Mouse (Mus musculus) inflammation-experienced regulatory T-cells, adult 6 months (primary cell): ENCODE results near the gene Ric3. TPM values are rescaled to one million over a fixed set of nuclear protein-coding genes. Genes with fewer than 3 reads are reported as not detected.
A peak's percentile ranks its signal among the peaks of the same experiment; 100 is the strongest.

Experiments
- ATAC-seq: one replicate; pipeline ENCODE4 v1.8.0; 2017
- polyA plus RNA-seq, 3 experiments: library from polyadenylated mRNA; unstranded; fragments of 100-300 nt; shearing (Covaris generic); gene quantifications; one replicate each; pipeline ENCODE4 v1.2.1; 2017

Gene Ric3
- polyA plus RNA-seq, 3 experiments from 2014 or later: not detected

DNA sequence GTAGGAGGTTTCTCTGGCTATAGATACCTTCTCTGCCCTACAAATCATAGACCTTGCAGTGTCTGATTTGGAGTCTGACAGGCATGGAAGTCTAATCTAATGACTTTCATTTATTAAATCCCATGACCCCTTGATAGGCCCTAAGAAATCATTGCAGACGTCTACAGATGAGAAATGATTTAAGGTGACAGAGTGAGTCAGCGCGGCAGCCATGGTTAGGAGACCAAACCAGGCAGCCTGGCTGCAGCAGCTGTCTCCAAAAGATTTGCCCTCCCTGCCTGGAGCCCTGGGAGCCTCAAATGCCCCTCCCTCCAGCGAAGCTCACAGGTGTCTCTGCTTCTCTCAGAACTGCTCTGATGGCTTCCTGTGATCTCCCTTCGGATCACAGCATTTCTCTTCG lies 87.0 kb downstream of the Ric3 start:
- no peak for ATAC-seq

DNA sequence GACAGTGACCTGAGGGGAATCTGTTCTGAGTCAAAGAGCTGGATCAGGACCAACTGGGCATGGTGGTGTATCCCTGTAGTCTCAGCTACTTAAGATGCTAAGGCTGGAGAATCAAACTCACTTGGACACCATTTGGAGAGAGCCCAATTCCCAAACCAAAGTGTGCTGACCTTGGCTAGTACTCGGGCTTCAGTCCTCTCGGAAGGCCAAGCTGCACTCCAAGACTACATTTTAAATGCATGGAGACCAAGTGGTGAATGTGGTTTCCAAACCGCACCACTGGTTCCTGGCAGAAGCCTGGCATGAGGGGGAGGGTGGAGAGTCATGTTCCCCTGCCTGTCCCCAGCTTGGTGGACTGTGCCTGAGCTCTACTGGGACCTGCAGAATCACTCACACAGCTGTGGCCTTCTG lies 89.2 kb downstream of the Ric3 start:
- ATAC-seq: no peak

DNA sequence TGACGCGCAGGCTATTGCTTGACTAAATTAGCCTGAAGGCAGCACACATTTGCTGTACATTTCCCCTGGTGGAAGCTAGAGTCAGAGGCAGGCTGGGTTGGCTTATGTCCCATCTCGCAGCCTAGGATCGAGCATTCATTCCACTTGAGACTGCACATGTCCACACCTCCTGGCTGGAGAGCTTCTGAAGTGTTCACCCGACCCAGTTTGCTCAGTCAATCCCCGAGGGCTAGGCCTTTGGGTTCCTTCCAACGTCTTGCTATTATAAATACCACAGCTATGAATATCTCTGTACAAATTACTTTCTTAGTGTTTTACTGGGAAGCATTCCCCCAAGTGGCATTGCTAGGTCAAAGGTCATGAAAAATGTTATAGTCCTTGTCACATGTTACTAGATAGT lies 89.9 kb downstream of the Ric3 start:
- no peak for ATAC-seq

DNA sequence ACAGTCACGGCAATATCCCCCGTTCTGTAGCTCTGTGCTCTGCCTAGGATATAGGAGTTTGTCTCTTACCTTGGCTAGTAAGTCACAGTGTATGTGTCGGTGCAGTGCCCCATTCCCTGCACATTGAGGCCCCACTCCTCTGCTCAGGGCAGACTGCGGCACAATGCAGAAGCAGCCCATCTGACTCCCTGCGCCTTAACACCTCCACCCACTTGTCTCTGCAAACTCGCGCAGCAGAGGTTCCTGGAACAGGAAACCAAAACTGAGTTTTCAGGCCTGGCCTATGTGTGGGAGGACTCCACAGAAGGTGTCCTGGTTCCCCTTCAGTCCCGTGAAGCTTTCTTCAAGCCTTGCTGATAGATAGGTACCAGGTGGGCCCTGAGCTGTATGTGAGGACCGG lies 91.9 kb downstream of the Ric3 start:
- ATAC-seq: peak; percentile 69

DNA sequence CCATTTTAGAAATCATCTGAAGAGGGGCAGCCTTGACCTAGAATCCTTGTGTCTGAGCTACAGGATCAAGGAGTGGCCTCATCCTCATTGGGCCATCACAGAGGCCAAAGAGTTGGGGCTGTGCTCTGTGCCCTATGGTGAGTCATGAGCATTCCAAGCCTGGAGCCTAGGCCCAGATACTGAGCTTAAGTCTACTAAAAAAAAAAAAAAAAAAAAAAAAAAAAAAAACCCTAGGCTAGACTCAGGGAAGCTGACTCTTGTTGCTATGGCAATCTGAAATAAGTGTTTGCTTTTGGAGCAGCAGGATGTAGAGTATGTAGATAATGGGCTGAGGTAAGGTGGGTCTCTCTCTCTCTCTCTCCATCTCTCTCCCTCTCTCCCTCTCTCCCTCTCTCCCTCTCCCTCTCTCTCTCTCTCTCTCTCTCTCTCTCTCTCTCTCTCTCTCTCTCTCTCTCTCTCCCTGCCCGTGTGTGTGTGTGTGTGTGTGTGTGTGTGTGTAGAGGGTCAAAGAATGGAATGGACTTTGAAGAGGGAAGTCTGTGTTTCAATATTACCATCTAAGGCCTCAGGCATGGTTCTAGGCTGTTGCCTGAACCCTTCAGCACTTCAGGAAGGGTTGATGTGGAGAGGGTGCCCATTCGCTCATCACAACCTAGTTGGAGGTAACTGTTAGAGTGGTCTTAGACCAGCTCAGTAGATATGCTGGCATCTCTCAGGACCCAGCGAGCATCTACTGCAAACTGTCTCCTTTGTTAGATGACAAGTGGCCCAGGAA lies 97.0 kb downstream of the Ric3 start:
- ATAC-seq: no peak

Other genes with a start within 250 kb of the Ric3 start
- not detected for gene Olfr516, start 232.8 kb downstream of the Ric3 start, polyA plus RNA-seq
- gene Olfr517, start 211.0 kb downstream of the Ric3 start, polyA plus RNA-seq: not detected
- gene Olfr518, start 198.3 kb downstream of the Ric3 start, polyA plus RNA-seq: not detected
- not detected for gene Olfr519, start 188.9 kb downstream of the Ric3 start, polyA plus RNA-seq
- under 1 TPM in 1 of 3 experiments, not detected in 2; 0.17 TPM for gene Nlrp10, start 153.2 kb downstream of the Ric3 start, polyA plus RNA-seq
- gene Eif3f, start 148.9 kb downstream of the Ric3 start, polyA plus RNA-seq: 10 to 100 TPM; 29.7 to 43.3 (median 34.1) TPM
- under 1 TPM; 0.26 to 0.55 (median 0.52) TPM for gene Tub, start 133.0 kb downstream of the Ric3 start, polyA plus RNA-seq
- not detected for gene Lmo1, start 91.9 kb upstream of the Ric3 start, polyA plus RNA-seq